Mouse (Mus musculus) spleen, postnatal 10 days (tissue): ENCODE results near the gene Tmed9.
A peak's percentile ranks its signal among the peaks of the same experiment; 100 is the strongest.
"Not testable (repeated sequence)": the region's sequence is repeated elsewhere in the genome, so short reads cannot be mapped to it uniquely, and the experiment has no call there.

Experiments used
- DNase-seq, 2 experiments: peaks; one replicate each; pipeline ENCODE4 v3.0.0; 2021 to 2022; ENCODE audit warnings: low spot score in 2 of 2

The Tmed9 gene

DNA sequence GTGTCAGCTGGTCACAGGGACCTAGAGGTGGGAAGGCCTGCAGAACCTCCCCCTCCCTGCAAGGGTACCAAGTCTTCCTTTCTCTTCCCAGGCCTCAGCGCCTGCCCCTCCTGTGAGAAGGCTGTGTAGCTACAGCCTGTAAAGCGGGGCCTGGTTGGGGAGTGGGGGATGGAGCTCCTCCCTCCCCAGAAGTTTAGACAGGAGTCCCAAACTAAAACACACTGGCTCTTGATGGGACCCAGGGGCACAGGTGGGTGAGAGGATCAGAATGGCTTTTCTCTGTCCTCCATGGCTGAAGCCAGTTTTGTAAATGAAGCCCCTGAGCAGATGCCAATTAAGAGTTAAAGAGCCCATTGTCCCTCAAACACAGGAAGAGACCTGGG lies 34.1 kb downstream of the Tmed9 start:
- DNase-seq: no peak

DNA sequence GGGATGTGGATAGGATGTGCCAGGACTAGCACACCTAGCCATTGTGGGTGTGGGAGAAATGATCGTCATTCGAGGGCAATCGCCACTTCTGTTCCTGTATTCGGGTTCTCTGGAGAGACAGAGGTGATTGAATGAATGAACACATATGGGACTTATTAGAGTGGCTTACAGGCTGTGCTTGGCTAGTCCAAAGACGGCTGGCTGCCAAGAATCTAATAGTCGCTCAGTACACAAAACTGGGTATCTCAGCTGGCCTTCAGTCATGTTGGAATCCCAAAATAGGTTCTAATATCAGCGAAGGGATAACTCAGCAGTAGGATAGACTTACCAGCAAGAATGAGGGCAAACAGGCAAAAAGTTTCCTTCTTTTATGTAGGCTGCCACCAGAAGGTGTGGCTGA lies 38.5 kb downstream of the Tmed9 start:
- DNase-seq: no peak

DNA sequence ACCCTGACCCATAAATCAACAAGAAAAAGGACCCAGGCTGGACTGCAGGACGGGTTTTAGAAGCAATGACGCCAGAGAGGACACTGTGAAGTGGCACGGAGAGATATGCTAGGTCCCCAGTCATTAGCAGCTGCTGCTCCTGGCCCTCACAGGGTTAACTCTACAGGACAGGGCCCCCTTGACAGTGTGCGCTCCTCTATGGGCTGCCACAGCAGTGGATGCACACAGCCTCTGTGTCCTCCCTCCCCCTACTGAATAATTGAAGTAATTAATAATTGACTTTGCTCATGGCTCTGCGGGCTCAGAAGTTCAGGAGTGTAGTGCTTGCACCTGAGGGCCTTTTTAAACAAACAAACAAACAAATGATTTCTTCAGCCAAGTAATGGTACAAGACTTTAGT lies 39.9 kb downstream of the Tmed9 start:
- DNase-seq: no peak

DNA sequence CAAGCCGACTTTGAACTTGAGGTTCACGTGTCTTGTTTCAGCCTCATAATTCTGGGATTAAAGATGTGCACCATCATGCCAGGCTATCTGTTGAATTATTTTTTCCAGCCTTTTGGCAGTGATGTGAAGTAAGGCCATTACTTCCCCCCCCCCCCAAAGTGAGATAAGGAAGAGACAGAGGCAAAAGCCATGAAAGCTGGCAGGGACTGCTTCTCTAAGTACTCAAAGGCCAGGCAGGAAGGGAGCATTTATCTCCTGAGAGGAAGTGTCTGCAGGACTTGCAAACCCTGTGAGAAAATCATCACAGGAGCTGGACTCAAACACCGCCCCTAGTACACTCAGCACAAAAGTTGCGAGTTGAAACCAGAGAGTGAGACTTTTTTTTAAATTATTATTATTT lies 45.8 kb downstream of the Tmed9 start:
- no peak for DNase-seq

DNA sequence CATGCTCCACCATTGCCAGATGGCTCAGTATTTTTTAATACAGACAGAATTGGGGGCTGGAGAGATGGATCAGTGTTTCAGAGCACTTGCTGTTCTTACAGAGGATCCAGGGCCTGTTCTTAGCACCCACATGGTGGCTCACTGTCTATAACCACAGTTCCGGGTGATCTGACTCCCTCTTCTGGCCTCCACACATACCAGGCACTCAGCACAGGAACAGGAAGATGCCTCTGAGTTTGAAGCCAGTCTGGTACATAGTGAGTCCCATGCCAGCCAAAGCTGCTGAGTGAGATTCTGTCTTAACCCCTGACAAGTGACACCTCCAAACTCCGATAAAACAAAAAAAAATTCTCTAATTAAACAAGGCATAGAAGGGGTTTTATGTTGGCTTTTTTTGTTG lies 46.7 kb downstream of the Tmed9 start:
- no peak for DNase-seq

DNA sequence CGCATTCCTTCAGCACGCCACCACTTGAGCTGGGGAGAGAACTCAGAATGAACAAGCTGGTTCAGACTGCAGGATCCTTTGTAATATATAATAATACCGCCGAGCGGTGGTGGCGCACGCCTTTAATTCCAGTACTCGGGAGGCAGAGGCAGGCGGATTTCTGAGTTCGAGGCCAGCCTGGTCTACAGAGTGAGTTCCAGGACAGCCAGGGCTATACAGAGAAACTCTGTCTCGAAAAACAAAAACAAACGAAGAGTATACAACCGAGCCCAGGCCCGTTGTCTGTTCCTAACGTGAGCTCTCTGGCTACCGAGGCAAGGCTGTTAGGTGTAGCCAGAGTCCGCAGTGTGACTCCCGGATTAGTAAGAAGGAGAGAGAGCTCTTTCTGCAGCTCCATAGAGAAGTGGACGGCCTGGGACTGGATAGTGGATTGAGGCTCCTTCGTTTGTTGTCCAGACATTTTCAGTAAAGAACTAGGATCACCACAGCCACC lies 48.7 kb downstream of the Tmed9 start:
- DNase-seq: not testable (repeated sequence)

DNA sequence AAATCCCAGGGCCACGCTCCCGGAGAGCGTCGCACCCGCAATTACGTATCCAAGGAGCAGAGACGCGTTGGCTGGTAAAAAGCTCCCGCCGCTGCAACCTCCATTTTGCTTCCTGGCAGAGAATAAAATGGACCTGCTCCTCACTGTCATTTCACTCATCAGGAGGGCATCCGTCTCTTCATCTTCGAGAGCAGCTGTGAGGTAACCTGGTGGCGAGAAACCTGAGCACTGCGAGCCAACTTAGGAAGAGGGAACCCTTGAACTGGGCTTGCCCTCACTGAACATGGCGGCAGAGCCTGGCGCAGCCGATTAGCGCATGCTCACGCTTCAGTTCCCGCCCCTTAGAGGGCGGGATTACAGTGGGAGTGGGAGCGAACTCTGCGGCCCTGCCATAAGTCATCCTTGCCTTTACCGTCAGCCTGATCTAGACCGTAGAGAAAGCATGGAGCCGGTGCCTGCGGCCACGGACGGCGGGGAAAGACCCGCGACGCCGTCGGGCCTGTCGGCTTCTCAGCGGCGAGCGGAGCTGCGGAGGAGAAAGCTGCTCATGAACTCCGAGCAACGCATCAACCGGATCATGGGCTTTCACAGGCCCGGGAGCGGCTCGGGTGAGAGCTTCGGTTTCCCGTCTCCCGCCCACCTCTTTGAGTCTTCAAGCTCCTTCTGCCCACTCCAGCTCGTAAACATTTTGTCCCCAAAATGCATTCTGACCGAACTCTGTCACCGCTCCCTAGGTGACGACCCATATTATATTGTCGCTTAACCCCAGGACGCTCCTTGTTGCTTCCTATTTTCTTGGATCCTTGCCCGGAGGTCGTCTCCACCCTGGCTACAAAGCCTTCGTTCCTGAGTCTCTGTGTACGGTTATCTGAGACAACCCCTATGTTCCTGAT lies 49.4 kb downstream of the Tmed9 start, which contains the start of gene Caml:
Gene Caml, plus strand, starts transcription at position 357 of the 893 bp plus-strand sequence.
- peak; percentile 86 to 90 for DNase-seq

DNA sequence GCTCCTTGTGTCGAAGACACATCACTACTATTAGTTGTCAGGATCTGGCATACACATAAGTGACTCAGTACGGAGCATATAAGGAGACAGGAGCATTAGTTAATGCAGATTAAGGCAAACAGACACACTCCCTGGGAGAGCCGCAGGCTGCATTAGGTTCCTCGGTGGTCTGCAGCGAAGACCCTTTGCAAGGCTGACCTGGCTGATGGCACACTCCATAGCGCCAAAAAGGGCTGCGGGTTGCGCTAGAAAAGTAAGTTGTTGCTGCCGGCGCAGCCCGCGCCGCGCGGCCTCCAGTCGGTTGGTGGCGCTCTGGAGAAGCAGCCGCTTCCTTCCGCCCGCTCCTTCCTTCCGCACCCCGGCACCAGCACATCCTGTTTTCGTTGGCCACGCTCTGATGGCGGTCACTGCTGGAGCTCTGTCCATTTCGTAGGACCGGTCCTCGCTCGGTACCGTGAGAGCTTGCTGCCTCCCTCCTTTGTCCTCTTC lies 61.2 kb downstream of the Tmed9 start, which contains the start of gene Ddx46:
Gene Ddx46, plus strand, starts transcription at position 389 of the 489 bp plus-strand sequence.
- DNase-seq: peak; percentile 91 to 95

DNA sequence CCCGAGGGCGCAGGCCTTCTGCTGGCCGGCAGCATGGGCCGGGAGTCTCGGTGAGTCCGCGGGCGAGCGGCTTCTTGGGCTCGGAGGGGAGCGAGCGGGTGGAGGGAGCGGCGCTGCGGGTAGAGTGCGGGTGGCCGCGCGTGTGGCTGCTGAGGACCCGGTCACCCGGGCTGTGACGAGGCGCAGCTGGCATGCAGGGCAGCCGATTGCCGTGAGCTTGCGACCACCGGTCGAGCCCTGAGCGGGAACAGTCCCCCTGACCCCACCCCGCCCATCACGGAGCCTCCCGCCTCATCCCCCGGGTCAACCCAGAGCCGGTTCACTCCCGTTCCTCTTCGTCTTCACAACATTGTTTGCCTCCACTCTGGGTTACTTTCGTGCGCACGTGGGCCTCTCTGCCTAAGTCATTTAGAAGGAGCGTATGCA lies 61.6 kb downstream of the Tmed9 start:
- DNase-seq: no peak

DNA sequence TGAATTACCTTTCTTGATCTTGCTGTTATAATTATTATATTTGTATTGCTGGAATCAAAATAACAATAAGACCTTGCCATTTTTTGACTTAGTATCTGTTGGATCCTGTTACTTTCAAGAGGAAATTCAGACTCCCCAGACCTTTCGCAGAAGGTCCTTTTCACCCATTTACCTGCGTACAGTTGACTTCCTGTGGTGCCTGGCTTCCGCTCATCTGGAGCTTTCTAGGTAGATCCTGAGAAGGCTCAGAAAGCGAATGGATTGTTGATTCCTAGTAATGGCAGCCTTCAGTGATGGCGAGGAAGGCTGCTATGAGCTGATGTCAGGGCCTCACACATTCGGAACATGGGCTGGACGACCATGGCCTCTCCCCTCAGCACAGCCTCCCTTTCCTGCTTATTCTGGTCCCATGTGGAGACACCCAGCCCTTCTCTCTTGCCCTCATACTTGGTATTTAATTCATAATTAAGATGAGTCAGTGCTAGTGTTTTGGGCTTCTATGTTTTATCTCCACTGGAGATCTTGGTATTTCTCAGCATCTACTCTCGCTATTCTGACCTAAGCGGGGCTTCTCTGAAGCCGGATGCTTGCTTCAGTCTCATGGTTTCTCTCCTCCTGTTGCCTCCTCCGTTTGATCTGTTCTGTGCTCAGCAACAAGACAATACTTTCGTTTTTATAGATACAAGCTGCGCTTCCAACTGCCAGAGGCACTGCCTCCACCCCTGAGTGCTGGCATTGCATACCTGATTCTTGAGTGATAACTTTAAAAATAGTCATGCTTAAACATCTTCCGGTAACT lies 62.9 kb downstream of the Tmed9 start:
- DNase-seq: no peak

DNA sequence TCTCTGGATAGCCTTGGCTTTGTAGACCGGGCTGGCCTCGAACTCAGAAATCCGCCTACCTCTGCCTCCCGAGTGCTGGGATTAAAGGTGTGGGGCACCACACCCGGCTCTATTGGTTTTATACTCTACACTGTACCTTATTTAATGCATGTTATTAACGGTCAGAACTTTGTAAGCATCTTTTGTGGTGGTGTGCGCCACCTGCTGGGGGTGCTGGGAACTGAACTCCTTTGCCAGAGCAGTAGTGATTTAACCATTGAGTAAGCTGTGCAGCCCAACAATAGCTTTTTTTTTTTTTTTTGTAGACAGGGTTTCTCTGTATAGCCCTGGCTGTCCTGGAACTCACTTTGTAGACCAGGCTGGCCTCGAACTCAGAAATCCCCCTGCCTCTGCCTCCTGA lies 66.9 kb downstream of the Tmed9 start:
- peak; percentile 79 to 89 for DNase-seq

DNA sequence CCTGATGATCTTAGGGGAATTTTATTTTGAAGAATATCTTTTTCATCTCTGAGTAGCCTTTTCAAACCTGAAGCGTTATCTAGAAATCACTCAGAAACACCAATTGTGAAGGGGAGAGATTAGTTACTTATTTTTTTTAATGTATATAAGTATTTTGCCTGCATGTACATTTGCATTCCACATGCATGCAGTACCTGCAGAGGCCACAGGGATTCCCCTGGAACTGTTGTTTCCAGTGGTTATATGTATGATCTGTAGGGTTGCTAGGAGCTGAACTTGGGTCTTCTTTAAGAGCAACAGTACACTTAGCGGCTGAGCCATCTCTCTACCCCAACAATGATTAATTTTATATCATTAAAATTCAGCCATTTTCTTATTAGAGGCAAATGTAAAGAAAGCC lies 71.0 kb downstream of the Tmed9 start:
- DNase-seq: peak in 1 of 2 experiments; percentile 71
